Mouse (Mus musculus): ENCODE measurements around the gene Rdh1.
"Not testable (repeated sequence)": the region's sequence is repeated elsewhere in the genome, so short reads cannot be mapped to it uniquely, and the experiment has no call there.

GRCm38 (mm10) chr10:127762926-127763325, 3.4 kb downstream of the Rdh1 start:
- not testable (repeated sequence) for TF ChIP-seq POLR2A (IDR thresholded peaks at IDR 0.05; ENCODE audit: control insufficient read depth, low read depth, low read length); CTCF (IDR thresholded peaks at IDR 0.05; ENCODE audit: control insufficient read depth, insufficient read depth, insufficient replicate concordance, low read depth, low read length)
